Mouse (Mus musculus) left cerebral cortex, adult 9 months (tissue): ENCODE measurements around the gene Hectd2.
A peak's percentile ranks its signal among the peaks of the same experiment; 100 is the strongest.

Source experiments
- DNase-seq, 2 experiments: peaks; one replicate each; pipeline ENCODE4 v3.0.0; 2022; ENCODE audit warnings: low spot score in 2 of 2

Gene Hectd2

GRCm38 (mm10) chr19:36564396-36564795, 10.0 kb downstream of the Hectd2 start:
- peak in 1 of 2 experiments; percentile 69 for DNase-seq

GRCm38 (mm10) chr19:36573986-36574385, 19.5 kb downstream of the Hectd2 start:
- DNase-seq = no peak

- peak in 1 of 2 experiments; percentile 15 for DNase-seq
Measured at GRCm38 (mm10) chr19:36575159-36575558, 20.7 kb downstream of the Hectd2 start.

GRCm38 (mm10) chr19:36580874-36581273, 26.4 kb downstream of the Hectd2 start:
- no peak for DNase-seq

GRCm38 (mm10) chr19:36582116-36582515, 27.7 kb downstream of the Hectd2 start:
- DNase-seq = no peak

GRCm38 (mm10) chr19:36585505-36585904, 31.1 kb downstream of the Hectd2 start:
- no peak for DNase-seq

GRCm38 (mm10) chr19:36594409-36594808, 40.0 kb downstream of the Hectd2 start:
- no peak for DNase-seq

GRCm38 (mm10) chr19:36601869-36602268, 47.4 kb downstream of the Hectd2 start:
- no peak for DNase-seq

- no peak for DNase-seq
Measured at GRCm38 (mm10) chr19:36602535-36603312, 48.3 kb downstream of the Hectd2 start.

GRCm38 (mm10) chr19:36606270-36606669, 51.8 kb downstream of the Hectd2 start:
- no peak for DNase-seq

GRCm38 (mm10) chr19:36609229-36609628, 54.8 kb downstream of the Hectd2 start:
- no peak for DNase-seq

GRCm38 (mm10) chr19:36610309-36610708, 55.9 kb downstream of the Hectd2 start:
- DNase-seq = no peak

- no peak for DNase-seq
Measured at GRCm38 (mm10) chr19:36625906-36626305, 71.5 kb downstream of the Hectd2 start.

GRCm38 (mm10) chr19:36626881-36627280, 72.4 kb downstream of the Hectd2 start:
- no peak for DNase-seq

- DNase-seq = no peak
Measured at GRCm38 (mm10) chr19:36629394-36629910, 75.0 kb downstream of the Hectd2 start.

GRCm38 (mm10) chr19:36630361-36630760, 75.9 kb downstream of the Hectd2 start:
- no peak for DNase-seq

- DNase-seq = no peak
Measured at GRCm38 (mm10) chr19:36634771-36635170, 80.3 kb downstream of the Hectd2 start.

GRCm38 (mm10) chr19:36637223-36637622, 82.8 kb downstream of the Hectd2 start:
- no peak for DNase-seq

GRCm38 (mm10) chr19:36637948-36638587, 83.6 kb downstream of the Hectd2 start:
- DNase-seq = no peak

- DNase-seq = no peak
Measured at GRCm38 (mm10) chr19:36639072-36639471, 84.6 kb downstream of the Hectd2 start.

- peak in 1 of 2 experiments; percentile 29 for DNase-seq
Measured at GRCm38 (mm10) chr19:36641128-36641527, 86.7 kb downstream of the Hectd2 start.

GRCm38 (mm10) chr19:36645308-36645889, 91.0 kb downstream of the Hectd2 start:
- DNase-seq = no peak
